Mouse (Mus musculus) limb, embryonic 14.5 days (tissue): ENCODE data around the gene Dpp4. TPM values are rescaled to one million over a fixed set of nuclear protein-coding genes. Genes with fewer than 3 reads are reported as not detected.

Source experiments
- ATAC-seq: fragments of 200-750 bp; cut with Nextera tagmentation; 2 replicates; pipeline ENCODE4 v1.8.0; 2017; ENCODE audit warnings: low read depth, moderate number of reproducible peaks, moderate TSS enrichment; ENCODE audit not compliant: low FRiP score
- DNase-seq: peaks from one replicate; pipeline ENCODE4 v3.0.0-alpha.2; 2015; ENCODE audit warnings: low spot score
- H3K27ac ChIP-seq: fragments of 300-500 bp; sonication (generic); replicated peaks from 2 replicates; pipeline ENCODE4 v1.5.1; 2014; ENCODE audit warnings: low read depth, mild to moderate bottlenecking, low read length, moderate library complexity, mixed read lengths
- H3K27me3 ChIP-seq: fragments of 300-500 bp; sonication (generic); 2 replicates; pipeline ENCODE4 v1.6.1; 2014; ENCODE audit warnings: low read length, mixed read lengths; ENCODE audit not compliant: control insufficient read depth, insufficient read depth
- H3K36me3 ChIP-seq: fragments of 300-500 bp; sonication (generic); 2 replicates; pipeline ENCODE4 v1.6.1; 2014; ENCODE audit warnings: mild to moderate bottlenecking, low read length, moderate library complexity, mixed read lengths; ENCODE audit not compliant: control insufficient read depth, insufficient read depth
- H3K4me1 ChIP-seq: fragments of 300-500 bp; sonication (generic); 2 replicates; pipeline ENCODE4 v1.6.1; 2014; ENCODE audit warnings: antibody characterized with exemption, low read length, mixed read lengths; ENCODE audit not compliant: control insufficient read depth, insufficient read depth
- H3K4me2 ChIP-seq: fragments of 300-500 bp; sonication (generic); replicated peaks from 2 replicates; pipeline ENCODE4 v1.6.1; 2014; ENCODE audit warnings: low read depth, mild to moderate bottlenecking, low read length, moderate library complexity; ENCODE audit not compliant: severe bottlenecking
- H3K4me3 ChIP-seq: fragments of 300-500 bp; sonication (generic); replicated peaks from 2 replicates; pipeline ENCODE4 v1.5.1; 2014; ENCODE audit warnings: low read length
- H3K9ac ChIP-seq: fragments of 300-500 bp; sonication (generic); 2 replicates; pipeline ENCODE4 v1.6.1; 2014; ENCODE audit warnings: mild to moderate bottlenecking, low read depth, low read length, moderate library complexity; ENCODE audit not compliant: severe bottlenecking
- H3K9me3 ChIP-seq: fragments of 300-500 bp; sonication (generic); 2 replicates; pipeline ENCODE4 v1.6.1; 2016; ENCODE audit warnings: low read length; ENCODE audit not compliant: control insufficient read depth
- POLR2A ChIP-seq: fragments of 200-500 bp; IDR thresholded peaks from 2 replicates; pipeline ENCODE4 v1.8.0; 2012; ENCODE audit warnings: inconsistent platforms, mild to moderate bottlenecking, moderate library complexity, borderline replicate concordance; ENCODE audit not compliant: insufficient read depth, insufficient read length; ENCODE audit errors: extremely low read depth
- WGBS: fragments of 180-500 bp; shearing (Covaris S2); extraction: QIAGEN DNeasy Blood & Tissue Kit; methylation state at CpG from one replicate; pipeline ENCODE4 v1.1.7; 2014; 5-methylcytosine and 5-hydroxymethylcytosine counted together
- polyA plus RNA-seq, 2 experiments: library from polyadenylated mRNA; depleted of rRNA in 1 of 2; stranded (reverse) in 1 of 2; unstranded in 1 of 2; fragments of >200 nt; fragmentation: Nextera tagmentation in 1 of 2; extraction: Ambion mirVana in 1 of 2; gene quantifications; 2 replicates each; pipeline versions ENCODE4 v1.2.1 to v1.2.3; 2012 to 2014

Dpp4 gene
- polyA plus RNA-seq, 2 experiments, result 3.8 to 7.0 TPM

DNA sequence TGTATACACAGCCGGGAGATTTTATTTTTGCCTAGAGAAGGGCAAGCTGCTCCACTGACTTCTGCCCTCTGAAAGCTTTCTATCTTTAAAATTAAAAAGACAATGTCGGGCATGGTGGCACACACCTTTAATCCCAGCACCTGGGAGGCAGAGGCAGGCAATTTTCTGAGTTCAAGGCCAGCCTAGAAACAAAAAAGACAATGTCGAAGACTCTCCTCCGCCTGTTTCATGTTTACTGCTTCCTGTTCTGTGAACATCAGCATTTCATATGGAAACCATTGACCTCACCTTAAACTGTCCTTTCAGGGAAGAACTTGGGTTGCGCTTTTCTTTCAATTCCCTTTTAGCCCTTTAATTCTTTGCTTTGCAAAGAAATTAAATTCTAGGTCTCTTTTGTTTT, 3.8 kb downstream of the Dpp4 start:
- no peak overlapping the region for H3K4me3 ChIP-seq
- no peak overlapping the region for H3K4me2 ChIP-seq
- TF ChIP-seq POLR2A, result no peak
- H3K27me3 ChIP-seq, result peaks cover 10% of the 10 kb centered on the region; the same call in 1 of the 2 replicates
- 0 out of 2 replicates have a peak, but pooled peaks cover 4% of the 10 kb centered on the region for H3K4me1 ChIP-seq
- no peak for DNase-seq
- H3K27ac ChIP-seq, result no peak overlapping the region
- no peaks in the 10 kb centered on the region for H3K9me3 ChIP-seq
- 60% methylated on average over 5 of the region's 5 CpGs for WGBS
- no peak for ATAC-seq
- H3K36me3 ChIP-seq, result no peaks in the 10 kb centered on the region
- H3K9ac ChIP-seq, result no peak overlapping the region

DNA sequence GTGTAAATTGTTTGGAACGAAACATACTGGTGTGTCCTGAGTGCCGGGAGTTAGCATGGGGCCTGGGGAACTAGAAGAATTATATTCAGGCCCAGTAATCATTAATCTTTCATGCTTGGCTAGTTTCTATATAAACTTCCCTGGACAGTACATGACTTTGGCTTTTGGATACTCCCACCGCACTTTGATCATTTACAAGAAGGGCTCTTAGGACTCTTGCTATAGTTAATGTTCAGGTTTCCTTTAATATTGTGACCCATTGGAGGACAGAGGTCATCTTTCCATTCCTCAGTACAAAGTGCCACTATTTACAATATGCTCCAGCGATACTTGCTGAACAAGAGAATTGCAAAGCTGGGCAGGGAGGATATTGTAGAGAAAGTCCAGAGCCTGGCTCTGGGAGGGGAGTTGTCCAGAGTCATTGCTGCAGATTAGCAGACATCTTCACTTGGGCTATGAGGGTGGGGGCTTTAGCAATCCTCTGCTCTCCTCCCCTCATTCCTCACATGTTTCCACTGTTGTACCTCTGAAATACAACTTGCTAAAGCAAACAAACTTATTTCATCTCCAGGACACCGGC, 8.4 kb downstream of the Dpp4 start:
- no peak for ATAC-seq
- TF ChIP-seq POLR2A, result no peak
- DNase-seq, result no peak
- Histone ChIP-seq H3K36me3 (no peaks in the 10 kb centered on the region), H3K9ac (no peak overlapping the region), H3K4me2 (no peak overlapping the region), H3K4me3 (no peak overlapping the region), H3K4me1 (no peaks in the 10 kb centered on the region), H3K9me3 (no peaks in the 10 kb centered on the region), H3K27ac (no peak overlapping the region), H3K27me3 (no peaks in the 10 kb centered on the region)
- WGBS, result 84% methylated on average over 5 of the region's 5 CpGs

- no peak for TF ChIP-seq POLR2A
- no peak overlapping the region for H3K4me2 ChIP-seq
- H3K9me3 ChIP-seq, result no peaks in the 10 kb centered on the region
- no peaks in the 10 kb centered on the region for H3K36me3 ChIP-seq
- H3K9ac ChIP-seq, result no peak overlapping the region
- 82% methylated on average over 6 of the region's 6 CpGs for WGBS
- H3K4me3 ChIP-seq, result no peak overlapping the region
- DNase-seq (no peak), ATAC-seq (no peak)
- no peaks in the 10 kb centered on the region for H3K4me1 ChIP-seq
- no peaks in the 10 kb centered on the region for H3K27me3 ChIP-seq
- no peak overlapping the region for H3K27ac ChIP-seq
Observed at GRCm38 (mm10) chr2:62401011-62401410, 11.0 kb downstream of the Dpp4 start.

DNA sequence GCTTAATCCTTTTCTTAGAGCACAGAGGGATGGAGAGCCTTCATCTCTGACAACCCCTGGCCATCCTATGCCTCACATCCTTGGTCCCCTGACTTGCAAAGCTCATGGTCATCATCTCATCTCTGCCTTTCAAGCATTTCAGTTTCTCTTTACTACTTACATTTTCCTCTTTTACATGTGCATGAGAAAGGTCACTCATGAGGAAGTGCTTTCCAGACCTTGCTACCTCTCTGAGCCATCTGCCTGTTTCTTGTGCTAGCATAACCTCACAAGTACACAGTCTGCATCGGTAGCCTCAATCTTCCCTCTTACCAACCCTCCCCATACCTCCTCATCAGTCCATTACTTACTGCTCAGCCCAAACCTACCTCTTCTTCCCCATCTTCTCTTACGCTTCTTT, 12.2 kb downstream of the Dpp4 start:
- ATAC-seq, result no peak
- TF ChIP-seq POLR2A, result no peak
- no peak overlapping the region for H3K9ac ChIP-seq
- no peak overlapping the region for H3K27ac ChIP-seq
- no peaks in the 10 kb centered on the region for H3K9me3 ChIP-seq
- H3K27me3 ChIP-seq, result no peaks in the 10 kb centered on the region
- no peak overlapping the region for H3K4me2 ChIP-seq
- H3K4me1 ChIP-seq, result no peaks in the 10 kb centered on the region
- DNase-seq, result no peak
- H3K36me3 ChIP-seq, result no peaks in the 10 kb centered on the region
- no peak overlapping the region for H3K4me3 ChIP-seq
- WGBS, result 93% methylated on average over 2 of the region's 2 CpGs

- DNase-seq (no peak), ATAC-seq (no peak)
- H3K9me3 ChIP-seq, result no peaks in the 10 kb centered on the region
- H3K4me2 ChIP-seq, result no peak overlapping the region
- no peak overlapping the region for H3K9ac ChIP-seq
- H3K4me3 ChIP-seq, result no peak overlapping the region
- H3K27me3 ChIP-seq, result no peaks in the 10 kb centered on the region
- no peak for TF ChIP-seq POLR2A
- H3K36me3 ChIP-seq, result no peaks in the 10 kb centered on the region
- H3K27ac ChIP-seq, result no peak overlapping the region
- WGBS, result 51% methylated on average over 8 of the region's 8 CpGs
- no peaks in the 10 kb centered on the region for H3K4me1 ChIP-seq
Observed at GRCm38 (mm10) chr2:62399361-62399760, 12.7 kb downstream of the Dpp4 start.
